Mouse (Mus musculus) testis, postnatal 10 days (tissue): ENCODE data around the gene Mylk.

Experiments
- DNase-seq: peaks from one replicate; pipeline ENCODE4 v3.0.0; 2021; ENCODE audit warnings: low spot score

Mylk gene

DNA sequence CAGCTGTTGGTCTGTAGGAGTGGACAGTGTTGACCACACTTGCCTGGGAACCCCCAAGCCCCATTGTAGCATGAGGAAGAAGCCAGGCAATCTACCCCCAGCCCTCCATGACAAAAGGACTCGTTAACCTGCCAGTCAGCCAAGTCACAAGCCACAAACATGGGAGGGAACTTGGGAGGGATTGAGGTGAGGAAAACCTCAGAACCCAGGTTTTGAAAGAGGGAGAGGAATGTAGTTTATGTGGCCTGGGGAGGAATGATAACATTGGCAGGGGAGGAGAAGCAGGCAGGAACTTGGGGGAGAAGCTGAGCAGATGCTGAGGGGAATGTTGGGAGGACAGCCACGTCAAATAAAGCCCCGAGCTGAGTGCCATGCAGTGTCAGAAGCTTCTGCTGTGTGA, 196.9 kb downstream of the Mylk start:
- no peak for DNase-seq

DNA sequence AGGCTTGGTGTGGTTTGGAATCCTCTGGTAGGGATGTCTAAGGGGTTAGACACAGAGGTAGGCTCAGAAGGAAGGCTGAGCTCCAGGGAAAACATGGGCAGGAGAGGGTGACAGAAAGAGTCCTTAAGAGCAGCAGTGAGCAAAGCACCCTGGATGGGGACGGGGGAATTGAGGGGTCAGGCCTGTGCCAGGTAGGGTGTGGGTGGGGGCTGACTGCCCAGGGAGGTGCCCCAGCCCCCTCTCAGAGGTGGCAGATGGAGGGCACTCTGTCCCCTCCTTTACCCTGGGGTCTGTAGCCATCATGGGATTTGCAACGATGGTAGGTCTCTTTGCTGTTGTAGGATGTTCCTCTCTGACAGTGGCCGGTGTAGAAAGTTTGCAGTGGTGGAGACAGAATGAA, 201.3 kb downstream of the Mylk start:
- DNase-seq, result no peak

DNA sequence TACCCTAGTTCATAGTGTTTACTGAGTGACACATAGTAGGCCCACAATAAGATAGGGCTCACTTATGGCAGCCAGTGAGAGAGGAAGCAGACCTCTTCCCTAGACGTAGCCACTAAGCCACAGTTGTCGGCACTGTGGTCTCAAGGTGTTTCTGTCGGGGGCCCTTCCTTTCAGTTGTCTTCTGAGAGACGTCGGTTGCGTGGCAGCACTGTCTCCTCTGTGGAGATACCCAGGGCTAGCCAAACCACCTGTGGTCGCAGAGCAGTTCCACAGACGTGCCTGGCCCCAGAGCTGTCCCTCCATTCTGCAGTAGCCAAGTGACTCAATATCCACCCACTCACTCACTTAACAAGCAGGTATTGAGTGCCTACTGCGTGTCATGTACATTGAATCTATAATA, 205.9 kb downstream of the Mylk start:
- DNase-seq, result no peak

DNA sequence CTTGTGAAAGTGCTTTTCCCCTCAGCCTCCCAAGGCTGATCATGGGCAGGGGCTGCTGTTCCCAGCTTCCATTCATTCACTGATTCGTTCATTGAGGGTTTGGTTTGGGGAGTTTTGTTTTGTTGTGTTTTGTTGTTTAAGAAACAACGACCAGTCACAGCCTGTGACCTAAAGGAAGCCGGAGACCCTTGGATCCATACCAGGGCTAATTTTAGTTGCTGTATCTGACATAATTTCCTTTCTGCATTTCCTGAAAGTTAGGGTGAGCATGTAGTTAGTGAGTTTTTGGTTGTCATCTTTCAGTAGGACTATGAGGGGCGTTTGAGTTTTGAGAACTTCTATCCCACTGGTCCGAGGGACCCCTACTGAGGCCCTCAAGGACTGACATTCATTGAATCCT, 207.2 kb downstream of the Mylk start:
- DNase-seq, result no peak

DNA sequence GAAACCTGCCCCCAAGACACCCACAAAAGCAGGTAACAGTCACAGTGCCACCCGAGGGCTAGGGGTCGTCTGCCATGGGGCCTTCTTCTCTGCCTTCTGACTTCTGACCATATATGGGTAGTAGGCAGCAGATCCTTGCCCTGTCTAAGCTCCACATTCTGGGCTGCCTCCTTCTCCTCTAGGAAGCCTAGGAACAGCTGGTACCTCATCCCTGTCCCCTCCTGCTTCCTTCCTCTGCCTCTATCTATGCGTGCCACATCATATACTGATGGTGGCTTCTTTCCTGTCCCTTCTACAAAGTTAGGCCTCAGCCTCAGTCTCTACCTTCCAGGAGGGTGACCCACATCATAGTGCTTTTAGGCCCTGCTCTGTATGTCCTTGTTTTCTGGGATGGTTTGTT, 207.8 kb downstream of the Mylk start:
- no peak for DNase-seq

DNA sequence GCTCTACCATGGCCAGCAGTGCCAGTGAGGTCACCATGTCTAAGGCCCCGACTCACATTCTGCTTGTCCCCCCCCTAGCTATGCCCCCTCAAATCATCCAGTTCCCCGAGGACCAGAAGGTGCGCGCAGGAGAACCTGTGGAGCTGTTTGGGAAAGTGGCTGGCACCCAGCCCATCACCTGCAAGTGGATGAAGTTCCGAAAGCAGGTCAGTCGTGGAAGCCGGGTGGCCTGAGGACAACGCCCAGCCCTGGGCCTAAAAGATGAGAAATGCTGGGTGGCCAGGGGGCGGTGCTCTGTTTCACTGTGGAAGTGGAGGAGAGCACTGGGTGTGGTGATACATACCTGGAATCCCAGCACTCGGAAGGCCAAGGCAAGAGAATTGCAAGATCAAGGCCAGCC, 208.5 kb downstream of the Mylk start:
- DNase-seq, result no peak

DNA sequence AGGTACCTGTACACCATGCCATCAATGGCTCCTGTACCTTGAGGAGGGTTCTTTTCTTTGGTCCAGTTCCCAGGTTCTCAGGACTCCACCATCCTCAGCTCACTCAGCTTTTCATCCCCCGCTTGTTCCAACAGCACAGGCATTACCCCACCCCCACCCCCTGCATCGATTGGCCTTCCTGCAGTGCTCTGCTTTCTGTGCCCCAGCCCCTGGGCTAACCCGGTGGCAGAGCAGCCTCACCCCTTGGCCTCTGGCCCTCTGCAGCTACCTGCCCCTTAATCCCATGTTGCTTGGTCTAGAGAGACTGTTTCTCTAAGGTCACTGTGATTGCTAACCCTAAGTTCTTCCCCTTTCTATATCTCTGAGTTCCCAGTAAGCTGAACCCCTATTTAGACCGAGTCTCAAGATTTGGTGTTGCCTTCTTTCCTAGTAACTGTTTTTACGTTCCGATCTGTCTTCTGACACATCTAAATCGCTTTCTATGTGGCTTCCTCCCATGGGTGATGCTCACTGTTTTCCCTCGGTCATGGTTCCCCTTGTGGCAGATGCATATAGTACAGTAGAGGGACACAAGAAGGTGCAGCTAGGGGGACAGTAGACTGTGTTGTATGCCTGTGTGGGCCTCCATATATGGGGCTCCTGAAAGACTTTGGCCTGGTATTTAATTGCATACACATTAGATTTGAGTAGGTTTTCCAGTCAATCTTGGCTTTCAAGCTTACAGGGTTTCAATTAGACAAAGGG, 212.6 kb downstream of the Mylk start:
- no peak for DNase-seq

DNA sequence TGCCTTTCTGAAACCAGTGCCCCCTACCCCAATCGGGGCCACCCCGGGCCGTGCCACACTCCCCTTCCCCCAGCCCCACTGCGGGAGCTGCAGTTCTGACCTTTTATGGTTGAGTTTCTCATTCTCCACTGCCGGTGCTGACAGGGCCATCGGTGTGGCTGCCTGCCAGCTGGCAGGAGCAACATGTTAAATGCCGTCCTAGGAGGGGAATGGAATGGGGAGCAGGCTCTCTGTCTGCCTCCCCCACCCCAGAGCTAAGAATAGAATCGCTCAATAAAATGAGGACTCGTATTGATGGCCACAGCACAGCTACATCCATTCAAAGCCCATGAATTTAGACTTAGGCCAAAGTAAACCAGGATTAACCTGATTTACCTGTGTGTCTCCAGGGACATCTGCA, 213.7 kb downstream of the Mylk start:
- peak; percentile 89 for DNase-seq

DNA sequence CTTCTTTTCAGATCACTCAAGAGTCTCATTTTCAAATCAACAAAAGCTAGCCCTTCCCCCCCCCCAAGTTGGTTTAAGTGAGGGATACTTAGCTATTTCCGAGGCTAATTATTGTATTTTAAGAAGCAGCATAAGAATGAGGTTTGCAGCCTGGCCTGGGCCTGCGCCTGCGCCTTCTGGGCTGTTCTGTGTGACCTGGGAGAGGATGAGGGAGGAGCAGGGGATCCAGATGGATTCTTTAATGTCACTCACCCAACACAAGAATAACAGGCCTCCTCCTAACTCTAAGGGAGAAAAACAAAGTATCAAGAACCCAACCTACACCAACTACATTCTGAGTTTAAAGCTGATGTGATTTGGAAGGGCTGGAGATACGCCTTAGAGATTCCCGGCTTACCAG, 214.3 kb downstream of the Mylk start:
- DNase-seq, result no peak

DNA sequence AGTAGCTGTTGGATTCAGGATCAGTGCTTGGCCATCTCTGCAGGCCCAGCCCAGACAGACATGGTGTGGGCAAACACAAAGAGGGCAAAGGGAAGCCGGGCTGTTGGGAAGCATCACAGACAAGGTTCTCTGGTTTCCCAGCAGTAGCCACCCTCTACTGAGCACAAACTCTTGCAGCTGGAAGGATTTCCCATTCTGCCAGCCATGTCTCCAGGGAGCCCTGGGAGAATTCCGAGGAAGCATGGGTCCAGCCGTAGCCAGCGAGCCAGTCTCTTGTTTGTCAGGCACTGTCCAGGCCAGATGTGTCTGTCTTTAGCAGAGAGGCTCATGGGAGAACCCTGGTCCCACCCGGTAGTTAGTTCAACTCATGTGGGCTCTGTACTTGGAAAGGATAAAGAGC, 215.2 kb downstream of the Mylk start:
- DNase-seq, result no peak

DNA sequence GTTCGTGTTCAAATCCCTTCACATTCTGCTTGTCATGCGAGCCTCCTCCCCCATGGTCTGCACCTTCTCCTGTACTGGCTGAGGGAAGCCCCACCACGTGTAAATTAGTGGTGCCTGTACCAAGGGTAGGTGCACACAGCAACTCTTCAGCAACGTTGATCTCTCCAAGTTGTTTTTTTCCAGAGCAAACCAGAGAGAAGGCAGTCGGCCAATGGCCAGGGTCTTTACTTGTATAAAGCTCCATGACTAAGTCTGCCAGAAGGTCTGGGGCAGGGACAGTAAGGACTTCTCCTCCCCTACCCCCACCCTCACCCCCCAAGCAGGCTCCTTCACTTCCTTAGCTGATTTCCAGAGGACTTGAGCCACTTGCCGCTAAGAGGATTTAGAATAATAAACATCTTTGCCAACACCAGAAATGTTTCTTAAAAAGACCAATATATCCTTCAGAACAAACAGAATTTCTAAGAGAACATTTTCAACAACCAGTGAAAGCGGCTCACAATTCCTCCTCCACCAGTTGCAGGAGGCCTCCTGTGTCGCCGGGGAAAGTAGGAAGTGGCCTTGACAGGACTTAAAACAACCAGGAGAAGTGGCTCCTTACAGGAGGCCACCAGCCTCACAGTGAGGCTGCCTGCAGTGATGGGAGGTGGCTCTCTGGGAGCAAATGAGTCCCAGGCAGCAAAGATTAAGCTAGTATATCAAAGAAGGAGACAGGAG, 216.0 kb downstream of the Mylk start:
- DNase-seq, result no peak

DNA sequence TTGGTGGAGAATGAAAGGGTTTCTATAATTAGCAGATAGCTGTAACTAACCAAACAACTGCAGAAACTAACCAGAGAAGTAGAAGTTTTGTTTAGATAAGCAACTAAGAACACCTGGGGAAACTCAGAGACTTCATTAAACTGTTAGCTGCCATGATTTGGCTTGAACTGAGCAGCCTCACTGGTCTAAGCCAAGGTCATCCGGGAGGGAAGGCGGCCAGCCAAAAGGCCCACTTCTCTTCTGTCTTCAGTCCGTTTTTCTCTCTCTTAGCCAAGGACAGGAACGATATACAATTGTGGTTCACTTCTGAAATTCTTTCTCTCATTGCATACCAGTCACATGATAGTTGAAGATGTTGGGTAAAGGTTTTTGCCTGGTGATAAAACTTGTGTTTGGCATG, 217.3 kb downstream of the Mylk start:
- DNase-seq, result peak; percentile 74

DNA sequence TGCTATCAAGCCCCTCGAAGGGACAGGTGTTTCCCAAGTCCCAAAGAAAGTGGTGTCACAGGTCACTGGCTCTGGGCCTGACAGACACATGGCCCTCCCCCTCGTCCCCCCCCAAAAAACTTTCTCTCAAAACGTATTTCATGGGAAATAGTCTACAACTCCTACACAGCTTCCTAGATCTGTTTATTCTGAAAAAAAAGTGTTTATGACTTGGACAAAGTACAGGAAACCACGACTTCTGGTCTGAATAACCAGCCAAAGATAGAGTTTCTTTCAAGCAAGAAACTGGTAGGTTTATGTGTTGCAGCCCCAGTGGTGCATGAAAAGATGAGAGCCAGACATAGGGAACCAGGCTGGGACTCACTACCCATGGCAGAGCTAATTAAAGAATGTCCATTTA, 218.0 kb downstream of the Mylk start:
- DNase-seq, result no peak

DNA sequence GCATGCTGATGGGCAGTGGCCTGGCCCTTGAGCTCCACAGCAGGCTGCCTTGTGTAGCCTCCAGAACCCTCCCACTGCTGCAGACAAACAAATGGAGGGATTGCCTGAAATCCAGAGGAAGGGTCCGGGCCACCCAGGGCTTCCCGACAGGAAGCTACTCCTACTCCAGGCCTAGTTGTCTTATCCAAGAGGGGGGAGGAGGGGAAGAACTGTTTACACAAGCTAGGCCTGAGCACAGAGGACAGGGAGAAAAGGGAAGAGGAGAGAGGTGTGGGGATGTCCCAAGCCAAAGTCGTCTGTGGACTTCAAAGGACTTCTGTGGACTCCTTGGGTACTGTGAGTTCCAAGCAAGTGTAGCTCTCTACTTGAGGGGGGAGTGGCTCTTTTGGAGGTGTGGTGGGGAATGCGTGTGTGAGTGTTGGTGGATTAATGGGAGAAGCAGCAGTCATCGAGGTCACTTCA, 221.6 kb downstream of the Mylk start:
- DNase-seq, result no peak

DNA sequence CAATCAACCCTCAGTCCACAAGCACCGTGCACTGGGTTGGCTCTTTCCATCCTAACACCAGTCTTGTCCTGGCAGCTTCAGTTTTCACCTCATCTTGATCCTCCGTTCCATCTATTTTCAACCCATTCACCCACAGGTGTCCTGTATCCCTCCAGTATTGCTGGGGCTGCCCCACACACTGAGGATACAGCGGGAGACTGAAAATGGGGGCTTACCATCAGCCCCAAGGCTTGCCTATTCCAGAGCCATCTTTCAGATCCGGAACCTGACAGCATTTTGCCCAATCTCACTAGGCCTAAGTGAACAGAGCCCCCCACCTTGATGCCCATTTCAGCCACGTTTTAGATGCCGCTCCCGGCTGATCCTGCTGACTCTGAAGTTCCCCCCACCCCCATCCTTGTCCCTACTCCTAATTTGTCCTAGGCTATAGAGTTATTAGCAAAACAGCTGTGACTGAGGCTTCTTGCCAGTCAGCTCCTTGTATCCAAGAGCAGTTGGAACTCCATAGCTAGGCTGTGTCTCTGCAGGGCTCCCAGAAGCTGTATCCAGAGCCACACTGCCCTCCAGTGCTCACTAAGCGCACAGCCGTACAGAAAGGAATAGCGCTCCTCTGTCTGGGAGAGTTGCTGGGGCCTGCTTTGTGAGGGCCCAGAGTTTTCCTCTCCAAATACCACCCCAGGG, 222.2 kb downstream of the Mylk start:
- peak; percentile 82 for DNase-seq

DNA sequence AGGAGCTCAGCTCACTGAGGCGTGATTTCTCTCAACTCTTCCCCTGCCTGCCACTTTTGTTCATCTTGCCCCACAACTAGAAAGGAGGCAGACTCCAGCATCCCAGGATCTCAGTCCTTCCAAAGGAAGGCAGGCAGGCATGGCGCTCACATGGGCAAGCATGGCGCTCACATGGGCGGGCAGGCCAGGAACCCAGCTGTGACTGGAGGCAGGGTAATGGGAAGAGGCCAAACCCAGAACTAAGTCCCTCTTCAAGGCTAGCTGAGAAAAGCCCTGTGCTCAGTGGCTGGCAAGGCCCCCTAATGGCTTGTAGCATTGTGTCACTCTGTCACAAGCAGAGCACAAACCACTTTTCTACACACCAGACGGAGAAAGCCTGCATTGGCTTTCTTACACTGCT, 223.2 kb downstream of the Mylk start:
- DNase-seq, result no peak

DNA sequence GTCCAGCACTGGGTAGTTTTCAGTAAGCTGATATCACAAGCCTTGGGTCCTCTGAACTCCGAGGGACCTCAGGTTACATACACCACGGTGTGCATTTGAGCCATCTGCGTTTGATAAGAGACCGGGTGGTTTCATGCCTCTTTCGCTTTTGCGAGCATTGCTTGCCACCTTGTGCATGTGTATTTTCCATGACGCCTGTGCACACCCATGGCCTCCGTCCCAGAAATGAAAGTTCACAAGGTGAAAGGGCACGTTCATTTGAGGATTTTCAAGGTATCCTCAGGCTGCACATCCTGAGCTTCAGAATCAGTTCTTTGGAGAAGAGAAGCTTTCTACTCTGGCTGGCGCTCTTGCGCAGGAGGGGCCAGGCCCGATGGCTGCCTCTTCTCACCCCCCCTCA, 227.5 kb downstream of the Mylk start:
- DNase-seq, result no peak

DNA sequence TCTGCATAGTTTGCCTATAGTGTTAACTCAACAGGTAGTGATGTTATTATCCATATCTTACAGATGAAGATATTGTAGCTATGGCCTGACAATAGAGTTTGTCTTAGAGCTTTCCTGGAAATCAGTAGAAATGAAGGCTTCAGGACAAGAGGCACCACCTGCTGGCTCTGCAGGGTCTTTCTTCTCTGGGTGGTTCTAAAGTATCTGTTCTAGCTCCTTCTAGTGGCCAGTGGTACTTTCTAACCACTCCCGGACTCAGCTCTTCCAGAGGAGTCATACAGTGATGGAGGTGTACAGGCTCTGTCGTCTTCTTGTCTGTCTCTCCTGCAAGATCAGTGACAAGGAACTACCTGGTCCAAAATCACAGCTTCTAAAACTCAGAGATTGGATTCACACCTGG, 230.5 kb downstream of the Mylk start:
- peak; percentile 40 for DNase-seq

DNA sequence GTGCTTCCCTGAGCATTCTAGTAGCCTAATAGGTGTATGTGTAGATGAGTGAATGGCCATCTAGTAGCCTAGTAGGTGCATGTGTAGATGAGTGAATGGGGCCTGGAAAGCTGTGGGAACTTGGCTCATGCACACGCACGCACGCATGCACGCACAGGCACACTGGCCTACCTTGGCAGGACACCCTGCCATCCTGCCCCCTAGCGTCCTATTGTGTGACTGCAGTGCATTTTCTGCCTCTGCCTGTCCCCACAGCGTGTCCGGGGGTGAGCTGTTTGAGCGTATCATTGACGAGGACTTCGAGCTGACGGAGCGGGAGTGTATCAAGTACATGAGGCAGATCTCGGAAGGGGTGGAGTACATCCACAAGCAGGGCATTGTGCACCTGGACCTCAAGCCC, 231.6 kb downstream of the Mylk start:
- peak; percentile 68 for DNase-seq

DNA sequence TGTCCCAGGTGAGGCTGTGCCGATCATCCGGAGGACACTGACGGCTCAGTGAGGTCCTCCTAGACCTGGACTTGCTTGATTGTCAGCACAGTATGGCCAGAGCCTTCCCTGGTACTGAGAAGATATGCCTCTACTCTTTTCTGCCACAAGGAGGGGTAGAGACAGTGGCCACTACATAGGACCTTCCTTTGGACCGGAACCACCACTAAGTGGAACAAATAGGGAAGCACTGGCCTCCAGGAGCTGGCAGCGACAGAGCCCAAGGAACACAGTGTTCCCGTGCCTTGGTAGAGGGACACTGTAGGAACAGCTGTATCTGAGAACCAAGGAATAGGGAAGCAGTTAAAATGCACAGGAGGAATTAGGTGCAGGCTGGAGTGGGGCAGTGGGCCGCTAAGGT, 233.0 kb downstream of the Mylk start:
- DNase-seq, result peak; percentile 48

DNA sequence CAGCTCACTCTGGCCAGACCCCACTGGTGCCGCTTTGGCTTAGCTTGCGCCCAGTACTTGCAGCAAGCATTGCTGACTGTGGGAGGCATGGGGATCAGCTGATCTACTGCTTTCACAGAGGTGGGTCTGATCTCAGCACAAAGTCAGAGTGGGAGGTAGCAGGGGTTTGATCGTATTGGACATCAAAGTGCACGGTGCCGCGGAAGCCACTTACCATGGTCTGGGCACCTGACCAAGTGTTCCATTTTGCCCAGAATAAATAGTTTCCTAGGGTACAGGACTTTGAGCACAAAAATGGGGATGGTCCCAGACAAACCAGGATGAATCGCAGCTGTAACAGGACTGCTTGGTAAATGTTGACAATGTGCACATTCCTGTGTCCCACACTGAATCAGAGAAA, 236.0 kb downstream of the Mylk start:
- DNase-seq, result peak; percentile 37

DNA sequence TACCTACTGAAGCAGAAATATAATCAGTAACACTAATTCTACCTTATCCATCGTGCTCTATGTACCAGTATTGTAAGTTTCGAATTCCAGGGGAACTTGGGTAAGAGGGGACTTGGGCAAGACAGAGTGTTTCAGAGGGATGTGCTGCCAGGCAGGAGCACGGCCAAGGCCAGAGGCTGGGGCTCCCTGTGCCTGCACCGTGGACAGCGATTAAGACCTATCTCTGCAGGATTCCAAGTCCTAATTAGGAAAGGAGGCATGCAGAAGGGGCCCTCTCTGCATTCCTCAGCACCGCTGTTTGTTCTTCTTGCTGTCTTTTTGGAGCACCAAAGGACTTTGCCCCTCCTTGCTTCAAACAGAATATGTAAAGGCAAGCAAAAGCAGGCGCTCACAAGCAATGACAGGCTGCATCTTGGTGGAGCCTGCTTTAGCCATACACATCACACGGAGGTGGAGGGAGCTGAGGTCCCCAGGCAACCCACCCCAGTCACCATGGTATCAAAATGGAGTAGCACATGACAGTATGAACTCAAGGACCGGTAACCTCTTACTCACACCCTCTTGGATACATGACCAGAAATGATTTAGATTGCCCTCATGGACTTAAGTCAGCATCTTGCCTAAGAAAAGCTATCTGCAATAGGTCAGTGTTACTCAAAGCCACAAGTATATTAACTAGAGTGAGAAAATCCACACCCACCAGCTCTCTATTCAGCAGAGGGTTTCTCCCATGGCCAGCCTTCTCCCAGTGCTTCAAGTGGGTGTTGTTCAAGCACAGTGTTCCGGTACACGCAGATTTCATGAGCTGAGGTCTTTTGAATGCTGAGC, 239.4 kb downstream of the Mylk start:
- peak; percentile 52 for DNase-seq

DNA sequence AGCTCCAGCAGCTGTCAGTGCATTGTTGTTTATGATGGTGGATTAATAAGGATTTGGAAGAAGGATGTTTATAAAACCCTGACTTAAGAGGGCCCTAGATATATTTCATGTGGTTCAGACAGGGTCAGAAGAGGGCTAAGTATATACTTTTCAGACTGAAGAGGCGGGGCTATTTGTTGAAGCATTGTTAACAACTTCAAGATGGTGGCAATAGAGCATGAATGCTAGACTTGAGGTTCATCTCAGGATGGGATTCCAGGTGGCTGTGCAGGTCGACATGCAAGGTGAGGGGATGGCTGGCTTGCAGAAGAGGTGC, 240.0 kb downstream of the Mylk start:
- DNase-seq, result no peak
